Mouse (Mus musculus): ENCODE results near the gene Plce1. TPM values are rescaled to one million over a fixed set of nuclear protein-coding genes. Genes with fewer than 3 reads are reported as not detected.

Gene Plce1
- polyA plus RNA-seq, 1 experiment: not detected

- H3K9me3 ChIP-seq (ENCODE audit: control insufficient read depth, low read length): no peaks in the 10 kb centered on the region
- H3K27me3 ChIP-seq (ENCODE audit: control insufficient read depth): no peaks in the 10 kb centered on the region
- H3K4me3 ChIP-seq (replicated peaks): no peak overlapping the region
- no peaks in the 10 kb centered on the region for H3K4me1 ChIP-seq (ENCODE audit: control insufficient read depth)
- TF ChIP-seq GATA1 (IDR thresholded peaks at IDR 0.05; ENCODE audit: low read length): no peak
- no peak for TF ChIP-seq TAL1 (IDR thresholded peaks at IDR 0.05; ENCODE audit: low read length)
- H3K36me3 ChIP-seq (ENCODE audit: control insufficient read depth): peaks cover 3% of the 10 kb centered on the region
Observed at GRCm38 (mm10) chr19:38783542-38783941, 302.6 kb downstream of the Plce1 start.

GRCm38 (mm10) chr19:38787756-38788155 lies 306.8 kb downstream of the Plce1 start:
- peaks cover 36% of the 10 kb centered on the region for H3K36me3 ChIP-seq (ENCODE audit: control insufficient read depth)
- no peak for TF ChIP-seq GATA1 (IDR thresholded peaks at IDR 0.05; ENCODE audit: low read length)
- no peak for TF ChIP-seq TAL1 (IDR thresholded peaks at IDR 0.05; ENCODE audit: low read length)

GRCm38 (mm10) chr19:38793563-38794045 lies 312.7 kb downstream of the Plce1 start:
- no peaks in the 10 kb centered on the region for H3K4me1 ChIP-seq (ENCODE audit: control insufficient read depth)
- H3K4me3 ChIP-seq (replicated peaks): no peak overlapping the region
- H3K9me3 ChIP-seq (ENCODE audit: control insufficient read depth, low read length): no peaks in the 10 kb centered on the region
- H3K27me3 ChIP-seq (ENCODE audit: control insufficient read depth): no peaks in the 10 kb centered on the region
- TF ChIP-seq GATA1 (IDR thresholded peaks at IDR 0.05; ENCODE audit: low read length) (no peak), TAL1 (IDR thresholded peaks at IDR 0.05; ENCODE audit: low read length) (no peak)
- H3K36me3 ChIP-seq (ENCODE audit: control insufficient read depth): peaks cover 83% of the 10 kb centered on the region

More at GRCm38 (mm10) chr19:38787756-38788155, 306.8 kb downstream of the Plce1 start:
- H3K4me1 ChIP-seq (ENCODE audit: control insufficient read depth): no peaks in the 10 kb centered on the region
- H3K9me3 ChIP-seq (ENCODE audit: control insufficient read depth, low read length): no peaks in the 10 kb centered on the region
- no peak overlapping the region for H3K4me3 ChIP-seq (replicated peaks)
- no peaks in the 10 kb centered on the region for H3K27me3 ChIP-seq (ENCODE audit: control insufficient read depth)

- Histone ChIP-seq H3K9me3 (ENCODE audit: control insufficient read depth, low read length) (no peaks in the 10 kb centered on the region), H3K4me3 (replicated peaks) (no peak overlapping the region), H3K4me1 (ENCODE audit: control insufficient read depth) (no peaks in the 10 kb centered on the region), H3K27me3 (ENCODE audit: control insufficient read depth) (no peaks in the 10 kb centered on the region), H3K36me3 (ENCODE audit: control insufficient read depth) (peaks cover 78% of the 10 kb centered on the region)
- TF ChIP-seq TAL1 (IDR thresholded peaks at IDR 0.05; ENCODE audit: low read length) (no peak), GATA1 (IDR thresholded peaks at IDR 0.05; ENCODE audit: low read length) (no peak)
Observed at GRCm38 (mm10) chr19:38796546-38796945, 315.6 kb downstream of the Plce1 start.

GRCm38 (mm10) chr19:38798291-38798690 lies 317.4 kb downstream of the Plce1 start:
- TF ChIP-seq TAL1 (IDR thresholded peaks at IDR 0.05; ENCODE audit: low read length): no peak
- TF ChIP-seq GATA1 (IDR thresholded peaks at IDR 0.05; ENCODE audit: low read length): no peak
- H3K4me3 ChIP-seq (replicated peaks): no peak overlapping the region
- H3K4me1 ChIP-seq (ENCODE audit: control insufficient read depth): no peaks in the 10 kb centered on the region
- H3K9me3 ChIP-seq (ENCODE audit: control insufficient read depth, low read length): no peaks in the 10 kb centered on the region
- no peaks in the 10 kb centered on the region for H3K27me3 ChIP-seq (ENCODE audit: control insufficient read depth)
- H3K36me3 ChIP-seq (ENCODE audit: control insufficient read depth): peaks cover 84% of the 10 kb centered on the region

GRCm38 (mm10) chr19:38798801-38799200 lies 317.9 kb downstream of the Plce1 start:
- TF ChIP-seq GATA1 (IDR thresholded peaks at IDR 0.05; ENCODE audit: low read length): no peak
- TF ChIP-seq TAL1 (IDR thresholded peaks at IDR 0.05; ENCODE audit: low read length): no peak
- H3K4me3 ChIP-seq (replicated peaks): no peak overlapping the region
- no peaks in the 10 kb centered on the region for H3K4me1 ChIP-seq (ENCODE audit: control insufficient read depth)
- H3K27me3 ChIP-seq (ENCODE audit: control insufficient read depth): no peaks in the 10 kb centered on the region
- no peaks in the 10 kb centered on the region for H3K9me3 ChIP-seq (ENCODE audit: control insufficient read depth, low read length)
- H3K36me3 ChIP-seq (ENCODE audit: control insufficient read depth): peaks cover 85% of the 10 kb centered on the region

GRCm38 (mm10) chr19:38818191-38818590 lies 337.3 kb downstream of the Plce1 start:
- Histone ChIP-seq H3K27me3 (ENCODE audit: control insufficient read depth) (no peaks in the 10 kb centered on the region), H3K9me3 (ENCODE audit: control insufficient read depth, low read length) (no peaks in the 10 kb centered on the region), H3K4me3 (replicated peaks) (peak overlapping the region; percentile 86), H3K4me1 (ENCODE audit: control insufficient read depth) (peaks cover 51% of the 10 kb centered on the region), H3K36me3 (ENCODE audit: control insufficient read depth) (peaks cover 32% of the 10 kb centered on the region)
- TF ChIP-seq TAL1 (IDR thresholded peaks at IDR 0.05; ENCODE audit: low read length) (no peak), GATA1 (IDR thresholded peaks at IDR 0.05; ENCODE audit: low read length) (no peak)

- TF ChIP-seq GATA1 (IDR thresholded peaks at IDR 0.05; ENCODE audit: low read length) (no peak), TAL1 (IDR thresholded peaks at IDR 0.05; ENCODE audit: low read length) (no peak)
- H3K4me1 ChIP-seq (ENCODE audit: control insufficient read depth): peaks cover 52% of the 10 kb centered on the region
- H3K36me3 ChIP-seq (ENCODE audit: control insufficient read depth): peaks cover 29% of the 10 kb centered on the region
- peak within 1 kb of the TSS; percentile 86 for H3K4me3 ChIP-seq (replicated peaks)
- no peaks in the 10 kb centered on the region for H3K9me3 ChIP-seq (ENCODE audit: control insufficient read depth, low read length)
- H3K27me3 ChIP-seq (ENCODE audit: control insufficient read depth): no peaks in the 10 kb centered on the region
Observed at GRCm38 (mm10) chr19:38818766-38819426, 338.0 kb downstream of the Plce1 start, which contains the start of gene Noc3l. Gene Noc3l (minus strand): TSS chr19:38819237.

- Histone ChIP-seq H3K4me1 (ENCODE audit: control insufficient read depth) (peaks cover 52% of the 10 kb centered on the region), H3K9me3 (ENCODE audit: control insufficient read depth, low read length) (no peaks in the 10 kb centered on the region), H3K36me3 (ENCODE audit: control insufficient read depth) (peaks cover 23% of the 10 kb centered on the region), H3K4me3 (replicated peaks) (peak overlapping the region; percentile 86), H3K27me3 (ENCODE audit: control insufficient read depth) (no peaks in the 10 kb centered on the region)
- TF ChIP-seq GATA1 (IDR thresholded peaks at IDR 0.05; ENCODE audit: low read length) (no peak), TAL1 (IDR thresholded peaks at IDR 0.05; ENCODE audit: low read length) (no peak)
Observed at GRCm38 (mm10) chr19:38819427-38819802, 338.5 kb downstream of the Plce1 start.
